Mouse (Mus musculus) testis, adult 2 months (tissue): Measurements from ENCODE around the gene Cbx1.

Experiments used
- CTCF ChIP-seq: fragments of 200-500 bp; IDR thresholded peaks from 2 replicates; pipeline ENCODE4 v1.5.1; 2012; ENCODE audit warnings: low read depth, mild to moderate bottlenecking, inconsistent platforms, low read length, moderate library complexity; ENCODE audit not compliant: control insufficient read depth, insufficient read depth, insufficient replicate concordance
- POLR2A ChIP-seq: fragments of 200-500 bp; IDR thresholded peaks from 2 replicates; pipeline ENCODE4 v1.6.1; 2012; ENCODE audit warnings: low read depth, mild to moderate bottlenecking, inconsistent platforms, low read length, moderate library complexity; ENCODE audit not compliant: control insufficient read depth

DNA sequence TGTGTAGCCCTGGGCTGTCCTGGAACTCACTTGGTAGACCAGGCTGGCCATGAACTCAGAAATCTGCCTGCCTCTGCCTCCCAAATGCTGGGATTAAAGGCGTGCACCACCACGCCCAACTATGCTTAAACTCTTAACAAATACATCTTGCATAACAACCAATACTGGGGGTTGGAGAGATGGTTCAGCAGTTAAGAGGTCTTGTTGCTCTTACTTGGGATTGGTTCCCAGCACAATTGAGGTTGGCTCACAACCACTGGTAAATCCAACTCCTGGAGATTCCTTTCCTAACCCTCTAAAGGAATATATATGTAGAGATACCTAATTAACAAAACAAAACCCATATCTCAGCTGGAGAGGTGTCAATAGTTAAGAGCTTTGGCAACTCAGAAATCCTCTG lies 7.2 kb downstream of the Cbx1 start:
- TF ChIP-seq CTCF = no peak
- no peak for TF ChIP-seq POLR2A
